Mouse (Mus musculus): ENCODE results near the gene Jsrp1.

GRCm38 (mm10) chr10:80810084-80810483, 3.2 kb downstream of the Jsrp1 start:
- TF ChIP-seq CTCF (IDR thresholded peaks at IDR 0.05; ENCODE audit: control insufficient read depth, insufficient read depth, insufficient replicate concordance, low read depth, low read length): no peak
- TF ChIP-seq POLR2A (IDR thresholded peaks at IDR 0.05; ENCODE audit: control insufficient read depth, low read depth, low read length): no peak
